Mouse (Mus musculus) thymus, postnatal 14 days (tissue): ENCODE data around the gene Eva1b.

Experiments used
- DNase-seq: peaks from one replicate; pipeline ENCODE4 v3.0.0; 2021

Eva1b gene

DNA sequence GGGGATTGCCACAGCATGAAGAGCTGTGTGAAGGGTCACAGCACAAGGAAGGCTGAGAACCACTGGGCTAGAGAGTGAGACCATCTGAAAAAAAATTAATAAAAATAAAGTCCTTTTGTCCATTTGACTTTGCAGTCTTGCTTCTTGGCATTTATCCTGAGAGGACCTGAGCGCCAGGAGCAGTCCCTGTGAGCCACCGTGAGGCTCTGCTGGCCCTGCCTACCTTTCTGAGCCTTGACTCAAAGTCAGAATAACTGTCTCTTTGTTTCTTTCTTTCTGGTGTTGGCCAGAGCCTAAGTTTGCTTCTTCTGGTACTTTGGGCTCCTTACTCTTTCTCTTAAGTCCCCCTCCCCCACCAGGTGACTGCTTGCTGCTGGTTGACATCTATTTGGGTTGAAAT lies 27.0 kb upstream of the Eva1b start:
- DNase-seq, result no peak

DNA sequence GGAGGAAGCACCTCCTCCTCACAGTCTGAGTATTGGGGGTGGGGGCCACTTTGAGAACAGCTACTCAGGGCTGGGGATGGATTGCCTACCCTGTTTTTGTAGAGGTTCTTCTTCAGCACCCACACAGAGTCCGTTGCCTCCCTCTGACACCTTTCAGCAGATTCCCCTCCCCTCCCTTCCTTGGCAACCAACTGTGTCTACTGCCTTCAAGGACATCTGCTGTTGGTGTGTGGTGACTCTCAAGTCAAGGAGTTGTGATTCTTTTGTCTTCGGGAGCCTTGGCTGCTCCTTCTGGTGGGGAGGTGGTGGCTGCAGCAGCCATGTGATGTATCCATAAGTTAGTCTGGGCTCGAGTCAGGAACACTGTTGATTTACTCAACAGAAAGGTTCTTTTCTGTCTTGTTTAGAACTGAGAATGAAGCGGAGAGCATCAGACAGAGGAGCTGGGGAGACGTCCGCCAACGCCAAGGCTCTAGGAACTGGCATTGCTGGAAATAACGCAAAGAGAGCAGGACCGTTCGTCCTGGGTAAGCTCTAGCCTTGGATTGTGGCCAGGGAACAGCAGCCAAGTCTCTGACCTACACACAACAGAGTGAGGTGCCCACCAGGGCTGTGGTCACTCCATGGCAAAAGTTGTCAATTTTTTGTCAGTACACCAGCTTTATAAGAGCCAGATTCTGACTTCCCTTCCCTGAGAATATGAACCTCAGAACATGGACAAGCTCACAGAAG lies 24.1 kb upstream of the Eva1b start:
- DNase-seq, result no peak

DNA sequence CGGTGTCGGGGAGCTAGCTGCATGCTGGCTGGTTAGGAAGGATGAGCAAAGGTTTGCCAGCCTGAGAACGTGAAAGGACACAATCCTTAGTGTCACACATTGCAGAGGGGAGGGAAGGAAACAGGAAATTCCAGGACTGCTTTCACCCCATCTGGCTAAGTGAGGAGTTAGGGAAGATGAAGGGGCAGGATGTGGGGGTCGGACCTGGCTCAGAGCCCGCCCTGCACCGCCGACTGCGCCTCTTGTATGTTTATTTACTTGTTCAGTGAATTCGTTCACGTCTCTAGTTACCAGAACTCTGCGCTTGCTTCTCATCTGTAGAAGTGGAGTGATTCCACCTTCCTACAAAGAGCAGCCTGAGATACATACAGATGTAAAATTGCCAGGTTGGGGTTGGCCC lies 17.0 kb upstream of the Eva1b start:
- DNase-seq, result no peak

DNA sequence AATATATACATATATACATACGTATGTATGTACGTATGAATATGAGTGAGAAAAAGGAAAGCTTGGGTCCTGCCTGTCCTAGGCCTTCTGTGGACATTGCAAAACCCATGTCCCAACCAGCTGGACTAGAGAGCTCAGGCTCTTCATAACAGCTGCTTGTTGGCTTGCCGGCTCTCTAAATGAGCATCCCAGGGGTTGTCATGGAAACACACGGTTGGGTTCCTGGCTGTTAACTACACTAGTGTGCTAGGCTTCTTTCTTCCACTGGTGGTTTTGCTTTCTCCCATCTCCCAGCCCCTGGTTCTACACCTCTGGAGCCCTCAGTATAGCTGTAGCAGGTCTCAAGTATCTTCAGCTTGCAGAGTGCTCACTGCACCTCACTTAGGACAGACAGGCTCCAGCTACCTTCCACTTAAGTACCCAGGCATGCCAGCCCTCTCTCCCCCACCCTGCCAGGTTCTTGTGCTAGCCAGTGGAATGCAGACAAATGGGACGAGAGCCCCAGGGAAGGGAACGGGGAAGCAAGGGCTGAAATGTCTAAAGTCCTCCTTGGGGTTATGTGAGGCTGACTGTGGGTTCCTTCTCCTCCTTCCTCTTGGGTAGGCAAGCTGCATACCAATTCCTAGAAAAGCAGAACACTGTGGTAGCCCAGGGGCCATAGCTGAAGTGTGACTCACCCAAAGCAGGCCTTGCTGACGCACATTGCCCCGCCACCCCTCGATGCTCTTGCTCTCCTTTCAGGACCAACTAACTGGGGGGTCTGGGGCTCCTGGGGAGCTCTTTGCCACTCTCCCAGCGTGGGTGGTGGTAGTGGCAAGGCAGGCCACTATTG lies 16.0 kb upstream of the Eva1b start:
- no peak for DNase-seq

DNA sequence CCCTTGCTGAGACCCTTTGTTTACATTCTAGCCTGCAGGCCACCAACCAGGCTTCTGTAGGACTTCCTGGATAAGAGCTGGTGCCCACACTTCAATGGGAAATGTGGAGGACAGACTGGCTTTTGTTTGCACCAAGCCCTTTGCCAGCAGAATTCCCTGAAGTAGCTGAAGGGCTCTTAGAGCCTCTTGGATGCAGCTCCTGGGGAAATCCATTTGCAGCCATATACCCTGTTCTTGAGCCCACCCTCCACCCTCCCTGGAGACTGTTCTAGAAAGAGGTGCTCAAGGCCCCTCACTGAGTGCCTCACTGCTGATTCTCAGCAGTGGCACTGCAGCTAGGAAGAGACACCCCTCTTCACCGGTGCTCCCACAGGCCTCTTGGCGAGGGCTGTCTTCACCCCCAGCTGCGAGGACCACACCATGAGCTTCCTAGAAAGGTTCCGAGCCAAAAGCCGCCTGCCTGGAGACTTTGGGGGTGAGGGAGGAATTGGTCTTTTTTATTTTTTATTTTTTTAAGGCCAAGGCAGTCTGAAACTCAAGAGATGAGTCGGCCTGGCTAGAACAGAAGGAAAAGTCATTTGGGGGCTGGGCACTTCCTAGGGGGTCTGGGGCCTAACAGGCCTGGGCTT lies 14.8 kb upstream of the Eva1b start:
- no peak for DNase-seq

DNA sequence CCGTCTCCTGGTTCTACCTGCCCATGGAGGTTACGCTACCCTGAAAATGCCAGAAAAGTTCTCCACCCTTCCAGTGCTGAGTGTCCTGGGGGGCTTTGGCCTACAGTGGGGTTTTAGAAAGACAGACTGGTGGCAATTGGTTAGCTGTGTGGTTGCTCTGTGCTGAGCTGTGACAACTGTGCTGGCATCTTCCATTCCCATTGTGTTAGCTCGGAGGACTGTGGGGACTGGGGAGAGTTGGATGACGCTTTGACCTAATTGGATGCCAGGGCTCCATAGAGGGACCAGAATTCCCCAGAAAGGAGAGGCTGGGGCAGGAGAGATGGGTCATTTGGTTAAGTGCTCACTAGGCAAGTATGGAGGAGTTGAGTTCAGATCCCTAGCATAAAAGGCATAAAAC lies 13.3 kb upstream of the Eva1b start:
- no peak for DNase-seq

DNA sequence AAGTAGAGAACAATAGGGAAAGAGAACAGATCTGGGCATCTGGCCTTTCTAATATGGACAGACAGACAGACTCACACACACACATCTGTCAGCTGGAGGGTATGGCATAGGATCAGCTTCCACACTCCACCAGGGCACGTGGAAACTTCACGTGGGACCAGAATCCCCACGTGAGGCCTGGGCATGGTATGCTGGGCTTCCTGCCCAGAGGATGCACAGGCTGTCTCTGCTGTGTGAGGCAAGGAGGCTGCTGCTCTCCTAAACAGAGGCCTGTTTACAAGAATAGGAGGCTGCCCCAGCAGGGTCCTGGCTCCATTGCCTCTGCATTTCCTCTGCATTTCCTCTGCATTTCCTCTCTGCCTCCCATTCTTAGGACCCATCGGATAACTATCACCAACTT lies 12.9 kb upstream of the Eva1b start:
- DNase-seq, result no peak

DNA sequence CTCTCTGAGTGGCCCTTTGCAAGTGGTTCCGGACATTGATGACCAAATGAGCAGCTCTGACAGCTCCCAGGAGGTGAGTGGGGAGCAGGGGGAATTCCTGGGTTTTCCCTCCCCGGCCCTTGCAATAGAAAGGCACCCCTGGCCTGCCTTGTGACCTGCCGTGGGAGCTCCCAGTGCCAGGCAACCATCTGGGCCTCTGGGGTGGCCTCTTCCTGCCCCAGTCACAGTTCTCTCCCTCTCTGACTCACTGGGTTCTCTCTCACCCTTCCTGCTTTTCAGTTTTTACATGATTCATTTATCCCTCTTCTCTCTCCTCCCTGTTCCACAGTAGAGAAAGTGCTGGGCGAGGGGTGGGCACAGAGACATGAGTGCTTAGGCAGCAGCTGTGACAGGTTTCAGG lies 9.8 kb upstream of the Eva1b start:
- no peak for DNase-seq

DNA sequence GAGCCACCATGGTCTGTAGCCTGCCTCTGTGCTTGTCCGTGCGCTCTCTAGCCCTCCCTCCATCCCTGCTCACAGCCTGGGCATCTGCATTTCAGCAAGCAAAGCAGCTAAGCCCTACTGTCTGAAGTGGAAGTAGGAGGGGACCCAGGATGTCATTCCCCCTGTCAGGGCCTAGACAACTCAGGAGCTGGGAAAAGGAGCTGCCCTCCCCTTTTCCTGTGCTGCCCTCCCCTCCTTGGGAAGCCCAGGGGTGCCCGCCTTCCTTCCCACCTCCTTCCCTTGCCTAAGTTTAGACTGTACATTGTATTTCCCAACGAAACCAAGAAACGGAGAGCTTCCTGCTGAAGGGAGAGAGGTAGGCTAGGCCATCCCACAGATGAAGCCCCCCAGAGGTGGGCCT lies 6.5 kb upstream of the Eva1b start:
- no peak for DNase-seq

DNA sequence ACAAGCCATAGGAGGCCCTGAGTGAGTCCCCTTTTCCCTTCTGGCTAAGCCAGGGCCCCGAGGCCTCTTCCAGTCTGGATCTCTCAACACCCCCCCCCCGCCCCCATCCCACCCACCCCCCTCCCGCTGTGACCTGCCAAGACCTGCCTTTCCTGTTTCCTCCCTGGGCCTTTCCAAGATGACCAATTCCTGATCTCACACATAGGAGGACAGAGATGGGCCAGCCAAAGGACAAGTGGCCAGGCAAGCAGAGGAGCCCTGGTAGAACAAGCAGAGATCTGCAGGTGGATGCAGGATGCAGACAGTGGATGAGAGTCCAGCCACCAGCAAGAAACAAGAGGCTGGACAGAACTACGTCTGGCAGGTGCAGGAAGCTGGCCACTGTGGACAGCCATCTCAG lies 2.1 kb upstream of the Eva1b start:
- DNase-seq, result no peak

DNA sequence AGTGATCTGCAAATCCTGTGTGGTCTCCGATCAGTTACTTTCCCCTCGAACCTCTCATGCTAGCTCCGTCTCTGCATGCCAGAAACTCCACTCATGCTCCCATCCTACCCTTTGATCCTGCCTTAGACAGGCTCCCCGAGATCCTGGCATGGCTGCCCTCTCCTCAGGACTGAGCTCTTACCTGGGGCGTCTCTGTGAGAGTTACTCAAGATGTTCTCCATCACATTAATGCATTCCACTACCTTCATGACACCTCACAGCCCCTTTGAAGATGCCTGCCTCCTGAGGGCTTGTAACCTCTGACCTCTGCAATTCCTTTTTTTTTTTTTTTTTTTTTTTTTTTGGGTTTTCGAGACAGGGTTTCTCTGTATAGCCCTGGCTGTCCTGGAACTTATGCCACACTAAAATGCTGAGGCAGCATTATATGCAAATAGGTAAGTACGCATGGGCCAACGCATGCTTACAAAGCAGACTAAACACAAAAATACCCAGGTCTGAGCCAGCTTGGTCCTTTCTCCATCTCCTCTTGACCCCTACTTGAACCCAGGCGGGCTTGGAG lies 491 bp upstream of the Eva1b start:
- DNase-seq, result no peak

DNA sequence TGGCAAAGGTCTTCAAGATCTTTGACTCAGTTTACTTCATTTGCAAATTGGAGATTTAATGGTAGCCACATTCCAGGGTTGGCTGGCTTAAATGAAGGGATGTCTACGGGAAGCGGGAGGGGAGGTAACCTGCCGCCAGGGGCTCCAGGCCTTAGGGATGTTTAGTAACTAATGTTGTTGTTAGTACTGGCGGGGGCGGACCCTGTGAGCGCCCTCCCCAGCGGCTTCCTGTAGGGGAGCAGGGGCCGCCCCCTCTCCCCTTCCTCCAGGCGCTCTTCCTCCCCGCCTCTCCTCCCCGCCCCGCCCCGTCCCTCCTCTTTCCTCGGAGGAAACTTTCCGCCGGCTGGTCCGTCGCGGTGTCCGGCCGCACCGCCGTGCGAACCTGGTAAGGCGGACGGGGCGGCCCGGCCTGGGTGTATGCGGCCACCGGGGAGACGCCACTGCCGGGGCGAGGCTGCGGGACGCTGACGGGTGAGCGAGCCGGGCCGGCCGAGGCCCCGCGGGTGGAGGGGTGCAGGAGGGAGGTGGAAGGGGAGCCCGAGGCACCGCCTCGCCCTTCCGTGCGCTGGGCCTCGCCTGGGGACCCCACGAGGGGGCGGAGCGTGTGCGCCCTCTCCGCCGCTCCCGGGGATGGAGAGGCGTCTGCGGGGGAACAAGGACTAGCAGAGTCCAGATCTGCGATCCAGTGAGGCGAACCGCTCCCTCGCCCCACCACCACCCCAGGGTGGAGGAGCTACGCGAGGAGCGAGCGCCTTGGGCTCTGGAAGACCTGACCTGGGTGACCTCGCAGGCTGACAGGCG lies 817 bp downstream of the Eva1b start:
- DNase-seq, result peak; percentile 85

DNA sequence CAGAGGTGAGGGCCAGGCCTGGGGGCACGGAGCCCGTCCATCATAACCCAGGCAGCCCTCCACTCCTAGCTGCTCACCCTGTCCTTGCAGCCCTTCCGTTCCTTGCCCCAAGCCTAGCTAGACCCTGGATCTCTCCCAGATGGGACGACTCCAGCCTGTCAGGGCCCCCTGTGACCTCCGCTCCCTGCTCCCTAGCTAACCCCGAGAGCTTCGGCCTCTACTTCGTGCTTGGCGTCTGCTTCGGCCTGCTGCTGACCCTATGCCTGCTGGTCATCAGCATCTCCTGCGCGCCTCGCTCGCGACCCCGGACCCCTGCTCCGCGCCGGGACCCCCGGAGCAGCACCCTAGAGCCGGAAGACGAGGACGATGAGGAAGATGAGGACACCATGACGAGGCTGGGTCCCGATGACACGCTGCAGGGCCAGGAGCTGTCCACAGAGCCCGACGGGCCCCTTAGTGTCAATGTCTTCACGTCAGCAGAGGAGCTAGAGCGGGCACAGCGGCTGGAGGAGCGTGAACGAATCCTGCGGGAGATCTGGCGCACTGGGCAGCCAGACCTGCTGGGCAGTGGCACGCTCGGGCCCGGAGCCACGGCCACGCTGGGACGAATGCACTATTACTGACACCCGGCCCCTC lies 1.6 kb downstream of the Eva1b start:
- peak; percentile 24 for DNase-seq

DNA sequence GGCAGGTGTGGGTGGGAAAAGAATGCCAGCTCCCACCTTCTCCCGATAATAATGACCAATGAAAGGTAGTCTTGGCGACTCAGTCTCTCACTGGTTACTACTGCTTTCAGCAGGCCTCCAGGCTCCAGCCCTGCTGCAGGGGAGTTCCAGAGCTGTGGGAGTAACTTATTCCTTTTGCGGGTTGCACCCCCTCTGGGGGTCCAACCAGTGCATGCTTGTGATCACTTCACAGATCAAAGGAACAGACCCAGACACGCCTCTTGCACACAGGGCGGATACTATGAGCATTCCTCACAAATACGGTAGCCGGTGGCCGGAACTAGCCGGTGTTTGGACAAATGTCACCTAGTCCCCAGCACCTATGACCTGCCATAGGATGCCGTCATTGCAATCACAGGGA lies 2.3 kb downstream of the Eva1b start:
- DNase-seq, result no peak

DNA sequence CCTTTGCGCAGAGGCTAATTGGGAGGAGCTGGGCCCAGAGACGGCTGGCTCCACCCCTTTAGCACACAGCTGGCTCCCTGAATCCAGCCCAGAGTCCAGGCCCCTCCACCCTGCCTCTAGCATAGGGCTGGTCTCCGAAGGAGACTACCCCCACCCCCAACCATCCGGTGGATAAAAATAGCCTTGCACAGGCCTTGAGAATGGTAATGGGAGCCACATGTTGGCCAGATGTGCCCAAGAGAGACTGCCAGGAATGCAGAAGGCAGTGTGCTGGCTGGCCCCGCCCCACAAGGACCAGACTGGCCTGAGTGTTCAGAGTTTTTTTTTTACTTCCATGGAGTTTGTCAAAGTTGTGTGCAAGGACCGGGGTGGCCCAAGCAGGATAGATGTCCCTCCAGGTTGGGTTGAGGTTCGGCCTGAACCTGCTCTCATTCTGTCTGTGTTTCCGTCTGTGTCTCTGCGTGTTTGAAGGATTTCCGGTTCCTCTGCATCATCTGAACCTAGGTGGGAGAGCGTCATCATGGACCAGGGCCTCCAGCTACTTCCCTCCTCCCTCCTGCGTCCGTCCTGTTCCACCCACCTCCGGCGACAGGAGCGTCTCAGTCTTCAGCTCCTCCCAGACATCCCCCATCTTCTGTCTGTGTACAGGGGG lies 2.9 kb downstream of the Eva1b start:
- peak; percentile 19 for DNase-seq

DNA sequence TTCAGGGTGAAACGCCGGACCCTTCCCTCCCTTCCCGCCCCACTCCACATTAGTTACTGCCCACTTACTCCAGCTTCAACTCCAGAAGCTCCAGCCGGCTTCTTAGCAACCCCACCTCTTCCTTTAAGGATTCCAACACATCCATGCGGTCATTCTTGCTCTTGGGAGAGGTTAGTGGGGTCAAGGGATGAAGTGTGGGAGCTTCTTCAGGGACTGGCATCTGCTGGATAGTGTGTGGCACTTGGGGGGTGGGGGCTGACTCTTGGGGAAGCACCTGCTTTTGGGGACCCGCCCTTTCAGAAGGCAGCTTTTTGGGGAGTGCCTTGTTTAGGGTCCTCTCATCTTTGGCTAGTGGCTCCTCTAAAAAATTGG lies 3.4 kb downstream of the Eva1b start:
- no peak for DNase-seq

DNA sequence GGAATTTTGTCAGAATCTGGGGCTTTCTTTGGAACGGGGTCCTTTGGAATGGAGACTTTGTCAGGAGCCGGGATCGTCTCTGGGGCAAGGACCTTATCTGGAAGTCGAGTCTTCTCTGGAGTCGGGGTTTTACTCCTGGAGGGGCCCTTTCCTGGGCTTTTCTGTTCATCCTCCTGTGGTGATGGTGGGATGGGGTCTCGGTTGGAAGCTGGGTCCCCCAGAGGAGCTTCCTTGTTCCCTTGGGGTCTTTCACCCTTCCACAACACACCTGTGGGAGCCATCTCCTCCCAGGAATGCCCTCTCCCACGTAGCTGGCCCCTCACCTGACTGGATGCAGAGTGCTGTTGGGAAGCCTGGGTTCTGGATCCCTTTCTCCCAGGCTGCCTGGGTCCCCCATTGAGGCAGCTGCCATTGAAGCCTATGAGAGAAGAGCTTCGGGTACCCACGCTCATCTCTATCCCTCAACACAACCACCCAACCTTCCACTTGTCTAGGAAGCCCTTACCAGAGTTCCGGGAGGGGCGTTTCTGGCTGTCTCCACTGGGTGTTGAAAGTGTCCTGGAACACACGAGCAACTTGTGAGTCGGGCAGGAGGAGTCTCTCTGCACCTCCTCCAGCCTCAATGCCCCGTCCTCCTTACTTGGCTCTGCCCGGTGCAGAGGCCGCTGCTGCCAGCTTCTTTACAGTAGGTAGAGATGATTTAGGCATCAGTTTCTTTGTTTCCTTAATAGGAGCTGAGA lies 4.3 kb downstream of the Eva1b start:
- DNase-seq, result no peak

DNA sequence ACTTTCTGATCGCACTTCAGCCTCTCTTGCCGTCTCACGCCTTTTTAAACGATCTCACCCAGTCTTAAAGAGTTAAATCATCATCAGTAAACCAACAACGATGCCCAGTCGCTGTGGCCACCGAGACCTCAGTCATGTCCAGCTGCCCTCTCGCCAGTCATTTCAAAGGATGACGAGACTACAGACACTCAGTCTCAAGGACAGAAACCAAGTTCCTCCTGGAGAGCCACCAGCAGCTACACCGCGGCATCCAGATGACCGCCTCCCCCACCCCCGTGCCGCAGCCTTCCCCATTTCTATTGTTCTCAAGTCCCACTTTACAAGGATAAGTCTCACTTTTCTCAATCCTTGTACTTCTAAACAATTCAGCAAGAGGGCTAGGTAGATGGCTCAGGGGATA lies 5.3 kb downstream of the Eva1b start:
- DNase-seq, result no peak

DNA sequence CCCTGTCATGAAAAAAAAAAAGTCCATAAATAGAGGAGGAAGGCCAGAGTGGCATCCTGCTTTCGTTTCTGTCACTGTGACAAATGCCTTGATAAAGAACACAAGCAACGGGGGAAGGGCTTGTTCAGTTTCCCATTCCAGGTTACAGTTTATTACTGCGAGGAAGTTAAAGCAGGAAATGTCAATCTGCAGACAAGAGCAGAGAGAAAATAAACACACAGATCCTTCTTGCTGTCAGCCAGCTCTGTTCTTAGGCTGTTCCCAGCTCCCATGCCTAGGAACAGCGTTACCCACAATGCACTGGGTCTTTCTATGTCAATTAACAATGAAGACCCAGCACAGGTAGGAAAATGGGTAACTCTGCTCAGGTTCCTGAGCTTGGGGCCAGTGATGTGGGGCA lies 7.6 kb downstream of the Eva1b start:
- DNase-seq, result no peak

DNA sequence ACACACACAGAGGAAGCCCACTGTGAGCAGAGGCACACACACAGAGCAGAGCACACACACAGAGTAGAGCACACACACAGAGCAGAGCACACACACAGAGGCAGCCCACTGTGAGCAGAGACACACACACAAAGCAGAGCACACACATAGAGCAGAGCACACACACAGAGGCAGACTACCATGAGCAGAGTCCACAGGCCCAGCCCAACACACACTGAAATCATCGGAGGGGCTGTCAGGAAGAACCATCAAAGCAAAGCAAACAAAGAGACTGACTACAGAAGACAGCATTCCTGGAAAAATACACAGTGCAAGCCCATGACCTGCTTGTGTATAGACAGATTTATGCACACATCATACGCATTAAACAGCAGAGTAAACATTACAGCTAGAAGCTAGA lies 8.3 kb downstream of the Eva1b start:
- no peak for DNase-seq

DNA sequence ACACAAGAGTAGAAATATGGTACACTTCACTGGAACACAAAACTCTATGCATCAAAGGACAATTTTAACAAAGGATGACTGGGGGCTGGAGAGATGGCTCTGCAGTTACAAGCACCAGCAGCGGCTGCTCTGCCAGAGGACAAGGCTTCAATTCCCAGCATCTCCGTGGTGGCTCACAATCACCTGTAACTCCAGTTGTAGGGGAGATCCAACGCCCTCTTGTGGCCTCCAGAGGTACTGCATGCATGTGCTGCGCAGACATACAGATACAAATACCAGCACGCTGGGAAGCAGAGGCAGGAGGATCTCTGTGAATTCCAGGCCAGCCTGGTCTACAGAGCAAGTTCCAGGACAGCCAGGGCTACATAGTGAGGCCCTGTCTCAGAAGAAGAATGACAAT lies 9.1 kb downstream of the Eva1b start:
- peak; percentile 41 for DNase-seq
